Mouse (Mus musculus) lung, postnatal 36 days (tissue): ENCODE data around the gene Inka2.
"Not testable (repeated sequence)": the region's sequence is repeated elsewhere in the genome, so short reads cannot be mapped to it uniquely, and the experiment has no call there.

Experiments used
- DNase-seq: peaks from one replicate; pipeline ENCODE4 v3.0.0; 2022; ENCODE audit warnings: mixed read lengths

Inka2 gene

GRCm38 (mm10) chr3:105697148-105697441 lies 7.3 kb upstream of the Inka2 start:
- no peak for DNase-seq

- DNase-seq: no peak
Observed at GRCm38 (mm10) chr3:105698311-105698710, 6.1 kb upstream of the Inka2 start.

GRCm38 (mm10) chr3:105699241-105699933 lies 5.0 kb upstream of the Inka2 start:
- peak; percentile 67 for DNase-seq

- not testable (repeated sequence) for DNase-seq
Observed at GRCm38 (mm10) chr3:105700786-105701185, 3.6 kb upstream of the Inka2 start.

GRCm38 (mm10) chr3:105701399-105701798 lies 3.0 kb upstream of the Inka2 start:
- DNase-seq: no peak

GRCm38 (mm10) chr3:105703571-105703970 lies 828 bp upstream of the Inka2 start:
- no peak for DNase-seq

- DNase-seq: peak; percentile 58
Observed at GRCm38 (mm10) chr3:105705061-105705549, 706 bp downstream of the Inka2 start.

- DNase-seq: no peak
Observed at GRCm38 (mm10) chr3:105705561-105705960, 1.2 kb downstream of the Inka2 start.

GRCm38 (mm10) chr3:105706366-105707020 lies 2.1 kb downstream of the Inka2 start:
- DNase-seq: no peak

- DNase-seq: no peak
Observed at GRCm38 (mm10) chr3:105707590-105707989, 3.2 kb downstream of the Inka2 start.

GRCm38 (mm10) chr3:105710246-105710645 lies 5.8 kb downstream of the Inka2 start:
- no peak for DNase-seq

GRCm38 (mm10) chr3:105711741-105712140 lies 7.3 kb downstream of the Inka2 start:
- DNase-seq: peak; percentile 23

GRCm38 (mm10) chr3:105712827-105713226 lies 8.4 kb downstream of the Inka2 start:
- DNase-seq: no peak

- no peak for DNase-seq
Observed at GRCm38 (mm10) chr3:105714091-105714819, 9.9 kb downstream of the Inka2 start.

- DNase-seq: no peak
Observed at GRCm38 (mm10) chr3:105714820-105715167, 10.4 kb downstream of the Inka2 start.

- peak; percentile 23 for DNase-seq
Observed at GRCm38 (mm10) chr3:105716353-105717000, 12.1 kb downstream of the Inka2 start.

GRCm38 (mm10) chr3:105717856-105718555 lies 13.6 kb downstream of the Inka2 start:
- DNase-seq: no peak

GRCm38 (mm10) chr3:105718746-105719145 lies 14.3 kb downstream of the Inka2 start:
- DNase-seq: no peak

- DNase-seq: no peak
Observed at GRCm38 (mm10) chr3:105719979-105720378, 15.6 kb downstream of the Inka2 start.

- no peak for DNase-seq
Observed at GRCm38 (mm10) chr3:105720514-105720913, 16.1 kb downstream of the Inka2 start.

GRCm38 (mm10) chr3:105721681-105722201 lies 17.3 kb downstream of the Inka2 start:
- DNase-seq: no peak

GRCm38 (mm10) chr3:105722510-105722909 lies 18.1 kb downstream of the Inka2 start:
- no peak for DNase-seq

GRCm38 (mm10) chr3:105726037-105726436 lies 21.6 kb downstream of the Inka2 start:
- peak; percentile 88 for DNase-seq
